Mouse (Mus musculus): ENCODE data around the gene Hdhd3. TPM values are rescaled to one million over a fixed set of nuclear protein-coding genes. Genes with fewer than 3 reads are reported as not detected.

Hdhd3 gene
- polyA plus RNA-seq, 1 experiment from 2014 or later = 17.7 TPM

GRCm38 (mm10) chr4:62514995-62515394, 11.7 kb upstream of the Hdhd3 start:
- DNase-seq (peak; percentile 44), ATAC-seq (ENCODE audit: insufficient read depth) (no peak)
- WGBS = 55% methylated on average over 7 of the region's 7 CpGs
- no peaks in the 10 kb centered on the region for H3K9me3 ChIP-seq (ENCODE audit: low read depth, low read length)
- H3K27ac ChIP-seq (ENCODE audit: low read depth) = peak overlapping the region; percentile 79; the same call in 1 of the 2 replicates
- peak overlapping the region; percentile 21; the same call in 1 of the 2 replicates for H3K4me3 ChIP-seq (ENCODE audit: low read depth, low read length)
- H3K27me3 ChIP-seq (ENCODE audit: insufficient read depth, low read length) = no peaks in the 10 kb centered on the region
- peak overlapping the region; percentile 33; the same call in 1 of the 2 replicates for H3K4me2 ChIP-seq
- H3K9ac ChIP-seq = 0 out of 2 replicates have a peak overlapping the region, but pooled peaks have one; percentile 9
- peaks cover 24% of the 10 kb centered on the region for H3K4me1 ChIP-seq (ENCODE audit: insufficient read depth)
- H3K36me3 ChIP-seq (ENCODE audit: insufficient read depth) = peaks cover 36% of the 10 kb centered on the region
- no peak for TF ChIP-seq CTCF (IDR thresholded peaks at IDR 0.05; ENCODE audit: low read depth)

- Histone ChIP-seq H3K4me1 (ENCODE audit: insufficient read depth) (peaks cover 23% of the 10 kb centered on the region), H3K9me3 (ENCODE audit: low read depth, low read length) (no peaks in the 10 kb centered on the region), H3K27ac (ENCODE audit: low read depth) (no peak overlapping the region), H3K36me3 (ENCODE audit: insufficient read depth) (peaks cover 45% of the 10 kb centered on the region), H3K4me2 (no peak overlapping the region), H3K9ac (no peak overlapping the region), H3K27me3 (ENCODE audit: insufficient read depth, low read length) (no peaks in the 10 kb centered on the region), H3K4me3 (ENCODE audit: low read depth, low read length) (no peak overlapping the region)
- TF ChIP-seq CTCF (IDR thresholded peaks at IDR 0.05; ENCODE audit: low read depth) = no peak
- 50% methylated on average over 11 of the region's 11 CpGs for WGBS
- no peak for ATAC-seq (ENCODE audit: insufficient read depth)
- no peak for DNase-seq
Measured at GRCm38 (mm10) chr4:62513998-62514506, 10.8 kb upstream of the Hdhd3 start.

GRCm38 (mm10) chr4:62509946-62510345, 6.7 kb upstream of the Hdhd3 start:
- H3K9ac ChIP-seq = no peak overlapping the region
- H3K9me3 ChIP-seq (ENCODE audit: low read depth, low read length) = no peaks in the 10 kb centered on the region
- no peak for TF ChIP-seq CTCF (IDR thresholded peaks at IDR 0.05; ENCODE audit: low read depth)
- H3K4me3 ChIP-seq (ENCODE audit: low read depth, low read length) = no peak overlapping the region
- H3K4me2 ChIP-seq = no peak overlapping the region
- H3K27ac ChIP-seq (ENCODE audit: low read depth) = no peak overlapping the region
- ATAC-seq (ENCODE audit: insufficient read depth) (no peak), DNase-seq (no peak)
- H3K27me3 ChIP-seq (ENCODE audit: insufficient read depth, low read length) = no peaks in the 10 kb centered on the region
- no peaks in the 10 kb centered on the region for H3K4me1 ChIP-seq (ENCODE audit: insufficient read depth)
- WGBS = 88% methylated on average over 11 of the region's 11 CpGs
- H3K36me3 ChIP-seq (ENCODE audit: insufficient read depth) = peaks cover 64% of the 10 kb centered on the region

GRCm38 (mm10) chr4:62508839-62509238, 5.6 kb upstream of the Hdhd3 start:
- 82% methylated on average over 5 of the region's 5 CpGs for WGBS
- Histone ChIP-seq H3K4me3 (ENCODE audit: low read depth, low read length) (no peak overlapping the region), H3K27ac (ENCODE audit: low read depth) (no peak overlapping the region)

GRCm38 (mm10) chr4:62506798-62507197, 3.5 kb upstream of the Hdhd3 start:
- no peak for ATAC-seq (ENCODE audit: insufficient read depth)
- no peaks in the 10 kb centered on the region for H3K27me3 ChIP-seq (ENCODE audit: insufficient read depth, low read length)
- 0 out of 2 replicates have a peak, but pooled peaks cover 3% of the 10 kb centered on the region for H3K4me1 ChIP-seq (ENCODE audit: insufficient read depth)
- 45% methylated on average over 2 of the region's 2 CpGs for WGBS
- peaks cover 45% of the 10 kb centered on the region for H3K36me3 ChIP-seq (ENCODE audit: insufficient read depth)
- H3K27ac ChIP-seq (ENCODE audit: low read depth) = no peak overlapping the region
- H3K9me3 ChIP-seq (ENCODE audit: low read depth, low read length) = no peaks in the 10 kb centered on the region
- H3K4me3 ChIP-seq (ENCODE audit: low read depth, low read length) = no peak overlapping the region
- peak; percentile 22; the same call in 1 of the 2 replicates for TF ChIP-seq CTCF (IDR thresholded peaks at IDR 0.05; ENCODE audit: low read depth)
- no peak overlapping the region for H3K4me2 ChIP-seq
- DNase-seq = no peak
- no peak overlapping the region for H3K9ac ChIP-seq

More at GRCm38 (mm10) chr4:62508839-62509238, 5.6 kb upstream of the Hdhd3 start:
- no peaks in the 10 kb centered on the region for H3K9me3 ChIP-seq (ENCODE audit: low read depth, low read length)
- ATAC-seq (ENCODE audit: insufficient read depth) = no peak
- TF ChIP-seq CTCF (IDR thresholded peaks at IDR 0.05; ENCODE audit: low read depth) = no peak
- no peaks in the 10 kb centered on the region for H3K27me3 ChIP-seq (ENCODE audit: insufficient read depth, low read length)
- peaks cover 64% of the 10 kb centered on the region for H3K36me3 ChIP-seq (ENCODE audit: insufficient read depth)
- H3K9ac ChIP-seq = no peak overlapping the region
- DNase-seq = no peak
- H3K4me1 ChIP-seq (ENCODE audit: insufficient read depth) = no peaks in the 10 kb centered on the region
- no peak overlapping the region for H3K4me2 ChIP-seq

- Histone ChIP-seq H3K36me3 (ENCODE audit: insufficient read depth) (peaks cover 37% of the 10 kb centered on the region), H3K4me1 (ENCODE audit: insufficient read depth) (peaks cover 3% of the 10 kb centered on the region; the same call in 1 of the 2 replicates), H3K27me3 (ENCODE audit: insufficient read depth, low read length) (no peaks in the 10 kb centered on the region), H3K4me2 (no peak overlapping the region), H3K4me3 (ENCODE audit: low read depth, low read length) (no peak overlapping the region), H3K9ac (no peak overlapping the region), H3K27ac (ENCODE audit: low read depth) (no peak overlapping the region), H3K9me3 (ENCODE audit: low read depth, low read length) (no peaks in the 10 kb centered on the region)
- 82% methylated on average over 3 of the region's 3 CpGs for WGBS
- DNase-seq = no peak
- ATAC-seq (ENCODE audit: insufficient read depth) = no peak
- TF ChIP-seq CTCF (IDR thresholded peaks at IDR 0.05; ENCODE audit: low read depth) = no peak
Measured at GRCm38 (mm10) chr4:62505991-62506390, 2.7 kb upstream of the Hdhd3 start.

- H3K27ac ChIP-seq (ENCODE audit: low read depth) = peak overlapping the region; percentile 15; the same call in 1 of the 2 replicates
- 53% methylated on average over 7 of the region's 7 CpGs for WGBS
Measured at GRCm38 (mm10) chr4:62502969-62503368, 298 bp downstream of the Hdhd3 start.

More at GRCm38 (mm10) chr4:62502969-62503368, 298 bp downstream of the Hdhd3 start:
- Histone ChIP-seq H3K9me3 (ENCODE audit: low read depth, low read length) (no peaks in the 10 kb centered on the region), H3K4me1 (ENCODE audit: insufficient read depth) (peaks cover 6% of the 10 kb centered on the region; the same call in 1 of the 2 replicates), H3K4me2 (no peak overlapping the region), H3K4me3 (ENCODE audit: low read depth, low read length) (no peak overlapping the region), H3K36me3 (ENCODE audit: insufficient read depth) (peaks cover 29% of the 10 kb centered on the region), H3K9ac (no peak overlapping the region), H3K27me3 (ENCODE audit: insufficient read depth, low read length) (no peaks in the 10 kb centered on the region)
- TF ChIP-seq CTCF (IDR thresholded peaks at IDR 0.05; ENCODE audit: low read depth) = no peak
- peak; percentile 47 for DNase-seq
- no peak for ATAC-seq (ENCODE audit: insufficient read depth)

All from lung, embryonic 14.5 days (tissue).